Mouse (Mus musculus): ENCODE measurements around the gene Cluh.
A peak's percentile ranks its signal among the peaks of the same experiment; 100 is the strongest.

Gene Cluh

DNA sequence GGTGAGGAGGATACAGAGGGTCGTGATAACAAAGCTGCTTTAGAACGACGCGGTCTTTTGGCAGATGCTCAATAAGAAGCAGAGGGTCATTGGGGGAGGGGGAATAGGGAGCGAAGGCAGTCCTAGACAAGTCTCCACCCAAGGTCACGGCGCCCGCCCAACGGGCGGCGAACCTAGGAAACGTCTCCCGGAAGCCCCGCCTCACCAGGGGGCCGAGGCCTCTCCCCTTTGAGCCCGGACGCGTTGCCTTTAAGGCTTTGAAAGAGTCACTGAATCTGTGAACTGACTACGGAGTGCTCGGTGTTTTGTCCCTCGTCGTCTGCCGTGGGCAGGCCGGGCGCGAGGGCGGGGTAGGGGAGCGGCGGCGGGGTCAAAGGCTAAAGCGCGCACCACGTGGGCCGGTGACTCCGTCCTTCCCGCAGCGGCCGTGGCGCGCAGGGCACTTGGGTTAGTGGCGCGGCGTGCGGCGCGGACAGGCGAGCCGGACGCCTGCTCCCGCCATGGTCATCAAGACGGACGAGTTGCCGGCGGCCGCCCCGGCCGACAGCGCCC, at the start of gene Cluh:
Cluh (plus strand) TSS at position 401 of the 552 bp plus-strand sequence.
- peak; percentile 98 for DNase-seq

DNA sequence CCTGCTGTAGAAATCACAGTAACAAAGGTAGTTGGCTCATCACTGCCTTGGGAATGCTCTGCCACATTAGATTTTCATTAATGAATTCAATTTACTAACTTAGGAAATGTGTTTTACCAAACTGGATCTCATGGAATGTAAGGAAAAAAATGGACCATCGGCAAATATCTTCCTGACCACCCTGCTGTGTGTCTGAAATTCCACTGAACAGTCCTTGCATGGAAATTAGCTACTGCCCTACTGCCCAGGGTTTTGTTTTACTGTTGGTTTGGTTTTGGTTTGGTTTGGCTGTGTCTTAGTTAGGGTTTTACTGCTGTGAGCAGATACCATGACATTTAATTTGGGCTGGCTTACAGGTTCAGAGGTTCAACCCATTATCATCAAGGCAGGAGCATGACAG, 47.0 kb upstream of the Cluh start:
- DNase-seq = no peak

DNA sequence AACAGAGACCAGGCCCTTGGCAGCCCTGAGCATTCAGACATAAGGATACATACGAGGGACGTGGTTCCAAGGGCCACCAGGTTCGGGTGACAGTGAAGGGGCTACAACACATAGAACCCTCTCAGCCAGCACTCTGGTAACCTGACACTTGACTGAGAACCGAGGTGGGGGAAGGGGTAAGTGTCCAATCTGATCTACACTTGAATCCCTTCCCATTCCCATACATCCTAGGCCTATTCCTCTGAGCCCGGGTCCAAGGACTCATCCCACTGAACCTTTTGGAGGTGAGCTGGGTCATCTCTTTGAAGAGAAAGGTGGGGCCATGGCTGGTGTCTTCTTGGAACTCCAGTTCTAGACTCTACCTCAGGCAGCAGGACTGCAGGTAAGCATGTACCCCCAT, 39.2 kb upstream of the Cluh start:
- DNase-seq = no peak

DNA sequence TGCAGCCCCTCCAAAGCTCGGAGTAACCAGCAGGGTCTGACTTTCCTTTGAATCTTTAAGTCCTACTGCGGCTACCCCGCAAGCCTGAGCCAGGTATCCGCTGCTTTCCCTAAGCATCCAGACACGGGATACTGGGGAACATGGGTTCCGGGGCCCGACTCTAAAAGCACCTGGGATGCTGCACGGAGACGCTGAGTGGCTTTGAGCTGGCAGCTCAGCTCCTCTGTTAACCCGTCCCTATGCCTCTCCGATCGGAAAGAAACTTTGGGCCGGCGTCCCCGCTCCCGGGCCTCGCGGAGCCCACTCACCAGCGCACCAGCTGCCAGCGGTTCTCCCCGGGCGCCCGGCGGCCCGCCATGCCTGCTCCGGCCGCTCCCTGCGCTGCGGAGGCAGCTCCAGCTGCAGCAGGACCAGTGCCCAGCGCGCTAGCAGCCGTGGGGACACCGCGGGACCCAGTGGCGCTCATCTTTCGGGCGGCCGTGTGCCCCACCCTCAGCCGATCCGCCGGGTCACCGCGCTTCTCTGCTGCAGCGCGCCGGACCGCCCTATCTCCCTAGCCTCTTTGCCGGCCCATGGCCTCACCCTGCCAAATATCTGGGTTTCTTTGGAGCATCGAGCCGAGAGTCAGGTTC, 38.6 kb upstream of the Cluh start, which contains the start of gene Rap1gap2:
Rap1gap2 (minus strand) TSS at position 371 of the 632 bp plus-strand sequence.
- DNase-seq = no peak

DNA sequence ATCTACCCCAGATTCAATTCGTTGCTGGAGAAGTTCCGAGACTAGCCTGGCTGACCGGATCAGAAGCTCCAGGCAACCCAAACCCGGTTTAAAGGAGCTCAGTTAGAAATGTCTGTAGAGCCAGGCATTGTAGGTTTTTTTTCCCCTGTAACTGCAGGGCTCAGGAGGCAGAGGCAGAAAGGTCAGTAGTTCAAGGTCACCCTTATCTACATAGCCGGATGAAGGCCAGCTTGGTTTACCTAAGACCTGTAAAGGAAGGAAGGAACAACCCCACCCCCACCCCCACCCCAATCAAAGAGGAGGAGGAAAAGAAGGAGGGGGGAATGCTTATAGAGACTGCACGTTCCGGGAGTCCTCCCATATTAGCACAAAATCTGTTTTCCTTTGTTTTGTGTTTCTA, 37.9 kb upstream of the Cluh start:
- DNase-seq = no peak

DNA sequence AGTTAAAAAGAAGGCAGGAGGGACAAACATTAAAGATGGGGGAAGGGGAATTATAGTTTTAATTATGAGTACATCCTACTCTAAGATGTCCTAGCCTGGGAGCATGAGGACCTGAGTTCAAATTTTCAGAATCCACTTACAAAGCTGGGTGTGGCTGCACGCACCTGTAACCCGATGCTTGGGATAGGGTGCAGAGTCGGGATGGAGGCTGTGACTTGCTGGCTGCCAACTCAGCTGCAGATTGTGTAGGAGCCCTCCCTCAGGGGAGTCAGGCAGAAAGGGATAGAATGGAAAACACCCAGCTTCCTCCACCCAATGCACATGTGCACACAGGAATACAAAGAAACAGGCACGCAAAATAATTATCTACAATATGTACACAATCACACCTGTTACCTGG, 35.9 kb upstream of the Cluh start:
- no peak for DNase-seq

DNA sequence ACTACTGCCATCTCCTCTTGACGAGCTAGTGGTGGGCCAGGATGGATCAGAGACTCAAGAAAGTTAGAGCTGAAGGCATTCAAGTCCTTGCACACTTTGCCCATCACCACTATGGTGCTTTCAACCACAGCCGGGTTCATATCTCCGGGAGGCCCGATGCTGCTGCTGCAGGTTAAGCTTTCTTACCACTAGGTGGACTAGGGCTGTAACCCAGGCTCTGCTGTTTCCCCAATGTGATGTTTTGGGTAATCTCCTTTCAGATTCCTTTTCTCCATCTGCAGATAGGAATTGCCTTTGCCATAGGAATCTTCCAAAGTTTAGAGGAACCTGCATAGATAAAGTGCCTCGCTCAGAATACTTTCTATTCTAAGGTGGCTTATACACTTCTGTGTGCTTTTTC, 33.7 kb upstream of the Cluh start:
- DNase-seq = no peak

DNA sequence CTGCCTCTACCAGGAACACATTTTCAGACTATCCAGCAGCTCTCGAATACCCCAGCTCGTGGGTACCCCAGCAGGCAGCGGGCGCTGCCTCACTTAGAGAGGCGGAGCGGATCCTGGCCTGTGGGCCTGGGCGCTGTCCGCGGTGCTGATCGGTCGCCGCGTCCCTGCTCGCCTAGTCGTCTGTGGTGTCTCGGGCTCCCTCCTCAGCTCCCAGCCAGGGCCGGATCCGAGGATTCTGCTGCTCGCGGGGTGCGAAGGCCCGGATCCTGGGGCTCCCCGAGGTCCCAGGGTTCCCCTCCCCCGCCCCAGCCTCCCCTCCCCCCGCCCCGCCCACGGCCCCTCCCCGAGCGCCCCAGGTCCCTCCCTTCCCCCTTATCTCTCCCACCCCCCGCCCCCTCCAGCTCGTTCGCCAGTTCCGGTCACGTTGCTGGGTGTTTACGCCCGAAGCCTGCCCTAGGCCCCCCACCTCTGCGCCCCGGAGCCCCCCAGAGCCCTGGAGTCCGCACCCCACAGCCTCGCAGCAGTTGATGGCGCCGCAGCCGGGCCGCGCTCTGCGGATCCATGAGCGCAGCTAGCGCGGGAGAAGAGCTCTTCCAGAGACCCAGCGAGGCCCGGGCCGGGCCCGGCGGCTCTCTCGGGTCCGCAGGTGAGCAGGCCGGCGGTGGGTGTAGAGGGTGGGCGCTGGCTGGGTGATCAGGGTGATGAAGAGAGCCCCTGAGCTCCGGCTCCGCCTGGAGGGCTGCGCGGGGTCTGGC, 29.9 kb upstream of the Cluh start, which contains the start of gene Ccdc92b:
Ccdc92b (plus strand) TSS at position 405 of the 755 bp plus-strand sequence.
- DNase-seq = peak; percentile 49

DNA sequence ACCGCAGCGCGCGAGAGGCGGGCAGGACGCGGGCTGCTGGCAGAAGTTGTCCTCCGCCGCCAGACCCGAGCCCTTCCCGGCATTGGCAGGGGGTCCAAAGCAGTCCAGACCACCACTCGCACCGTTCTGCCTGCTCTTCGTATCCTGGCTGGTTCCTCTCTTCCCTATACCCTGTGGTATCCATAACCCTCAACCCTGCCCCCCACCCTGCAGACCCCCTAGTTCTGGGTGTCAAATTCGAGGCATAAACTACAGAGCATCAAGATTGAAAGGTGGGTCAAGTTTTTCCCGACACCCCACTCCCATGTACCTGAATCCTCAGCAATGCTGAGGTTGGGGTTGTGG, 29.4 kb upstream of the Cluh start:
- no peak for DNase-seq

DNA sequence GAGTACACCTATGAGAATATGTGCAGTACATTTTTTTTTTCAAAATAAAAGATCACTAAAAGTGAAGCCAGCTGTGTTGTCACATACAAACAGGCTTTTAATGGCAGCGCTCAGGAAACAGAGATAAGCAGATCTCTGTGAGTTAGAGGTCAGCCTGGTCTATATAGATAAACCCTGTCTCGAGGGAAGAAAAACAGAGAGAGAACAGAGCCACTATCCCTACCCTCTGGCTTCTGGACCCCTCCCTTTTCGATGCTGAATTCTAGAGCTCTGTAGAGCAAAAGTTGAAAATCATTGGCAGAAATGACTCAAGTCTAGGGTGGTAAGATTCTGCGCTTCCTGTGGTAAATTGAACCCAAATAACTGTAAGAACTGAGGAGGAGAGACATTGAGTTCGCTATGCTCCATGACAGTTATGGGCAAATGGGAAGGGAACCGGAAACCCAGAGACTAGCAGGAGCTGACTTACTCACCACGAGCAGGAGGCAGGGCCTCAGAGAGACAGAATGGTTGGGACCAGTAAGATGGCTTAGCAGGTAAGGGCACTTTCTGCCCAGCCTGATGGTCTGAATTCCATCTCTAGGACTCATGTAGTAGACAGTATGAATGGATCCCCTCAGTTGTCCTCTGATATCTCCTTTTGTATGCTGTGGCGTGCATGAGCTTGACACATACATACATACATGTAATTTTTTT, 27.2 kb upstream of the Cluh start:
- DNase-seq = no peak

DNA sequence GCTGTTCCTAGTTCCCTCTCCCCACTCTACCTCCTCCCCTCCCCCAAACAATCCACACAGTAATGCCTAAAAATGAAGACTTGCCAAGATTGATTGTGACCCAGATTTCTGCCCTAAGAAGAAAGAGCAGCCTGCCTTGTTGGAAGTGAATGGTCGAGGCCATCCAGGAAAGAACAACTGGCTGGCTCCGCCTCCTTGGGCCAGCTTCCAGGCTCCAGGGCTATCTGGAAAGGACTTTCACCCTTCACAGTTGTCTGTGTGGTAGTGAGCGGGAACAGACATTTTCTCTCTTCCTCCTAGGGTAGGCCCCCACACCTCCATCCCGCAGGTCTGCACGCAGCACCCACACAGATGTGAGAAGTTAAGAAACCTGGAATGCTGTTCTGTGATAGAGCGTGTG, 25.6 kb upstream of the Cluh start:
- DNase-seq = no peak

DNA sequence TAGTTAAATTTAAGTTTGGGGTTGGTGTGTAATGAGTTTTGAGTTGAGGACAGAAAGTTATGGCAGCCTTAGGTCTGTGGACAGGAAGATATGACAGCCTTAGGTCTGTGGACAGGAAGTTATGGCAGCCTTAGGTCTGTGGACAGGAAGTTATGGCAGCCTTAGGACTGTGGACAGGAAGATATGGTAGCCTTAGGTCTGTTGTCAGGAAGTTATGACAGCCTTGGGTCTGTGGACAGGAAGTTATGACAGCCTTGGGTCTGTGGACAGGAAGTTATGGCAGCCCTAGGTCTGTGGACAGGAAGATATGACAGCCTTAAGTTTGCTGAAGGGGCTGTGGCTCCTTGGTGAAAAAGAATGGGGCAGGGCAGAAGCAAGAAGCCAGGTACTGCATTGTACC, 24.0 kb upstream of the Cluh start:
- DNase-seq = no peak

DNA sequence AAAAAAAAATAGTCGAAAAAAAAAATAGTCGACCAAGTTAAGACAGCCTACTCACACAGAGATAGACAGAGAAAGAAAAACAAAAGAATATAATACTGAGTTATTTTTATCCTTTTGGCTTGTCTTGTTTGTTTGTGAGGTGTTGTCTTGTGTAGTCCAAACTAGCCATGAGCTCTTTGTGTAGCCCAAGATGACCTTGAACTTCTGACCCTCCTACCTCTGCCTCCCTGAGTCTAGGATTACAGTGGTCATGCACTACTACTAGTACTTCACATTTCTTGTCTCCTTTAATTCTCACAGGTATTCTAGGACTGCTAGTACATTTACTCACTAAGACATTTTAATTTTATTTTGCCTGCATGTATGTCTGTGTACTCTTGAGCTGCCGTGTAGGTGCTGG, 21.8 kb upstream of the Cluh start:
- no peak for DNase-seq

DNA sequence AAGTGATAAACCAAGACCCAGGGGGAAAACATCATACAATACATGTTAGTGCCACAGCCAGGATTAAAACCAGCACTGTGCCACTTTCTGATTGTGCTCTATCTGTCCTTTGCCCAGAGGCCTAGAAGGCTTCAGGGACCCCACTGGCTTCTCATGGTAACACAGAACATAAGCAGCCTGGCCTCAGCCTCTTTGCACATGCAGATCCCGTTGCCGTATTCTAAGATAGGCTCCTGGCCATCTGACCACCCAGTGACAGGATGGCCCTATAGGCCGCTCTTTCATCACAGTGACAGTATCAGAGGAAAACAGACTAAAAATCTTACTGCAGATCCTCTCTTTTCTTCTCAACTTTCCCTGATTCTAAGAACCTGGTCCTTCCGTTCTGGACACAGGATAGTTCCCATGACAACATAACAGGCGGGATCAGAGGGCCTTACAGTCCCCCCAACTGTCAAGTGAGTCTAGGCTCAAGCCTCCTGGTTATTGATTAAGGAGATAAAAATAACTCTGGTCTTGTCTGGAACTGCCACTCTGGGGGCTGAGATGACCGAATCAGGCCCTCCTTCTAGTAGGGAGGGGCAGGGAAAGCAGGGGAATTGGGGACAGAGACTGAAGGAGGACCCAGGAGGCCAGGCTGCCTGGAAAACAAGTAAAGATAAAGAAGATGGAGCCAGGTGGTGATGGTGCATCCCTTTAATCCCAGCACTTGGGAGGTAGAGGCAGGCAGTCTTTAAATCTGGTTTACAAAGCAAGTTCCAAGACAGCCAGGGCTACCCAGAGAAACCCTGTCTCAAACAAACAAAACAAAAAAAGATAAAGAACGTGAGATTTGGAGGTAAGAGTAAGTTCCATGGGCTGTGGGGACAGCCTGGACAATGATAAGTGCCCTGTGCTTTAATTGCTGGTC, 17.2 kb upstream of the Cluh start:
- no peak for DNase-seq

DNA sequence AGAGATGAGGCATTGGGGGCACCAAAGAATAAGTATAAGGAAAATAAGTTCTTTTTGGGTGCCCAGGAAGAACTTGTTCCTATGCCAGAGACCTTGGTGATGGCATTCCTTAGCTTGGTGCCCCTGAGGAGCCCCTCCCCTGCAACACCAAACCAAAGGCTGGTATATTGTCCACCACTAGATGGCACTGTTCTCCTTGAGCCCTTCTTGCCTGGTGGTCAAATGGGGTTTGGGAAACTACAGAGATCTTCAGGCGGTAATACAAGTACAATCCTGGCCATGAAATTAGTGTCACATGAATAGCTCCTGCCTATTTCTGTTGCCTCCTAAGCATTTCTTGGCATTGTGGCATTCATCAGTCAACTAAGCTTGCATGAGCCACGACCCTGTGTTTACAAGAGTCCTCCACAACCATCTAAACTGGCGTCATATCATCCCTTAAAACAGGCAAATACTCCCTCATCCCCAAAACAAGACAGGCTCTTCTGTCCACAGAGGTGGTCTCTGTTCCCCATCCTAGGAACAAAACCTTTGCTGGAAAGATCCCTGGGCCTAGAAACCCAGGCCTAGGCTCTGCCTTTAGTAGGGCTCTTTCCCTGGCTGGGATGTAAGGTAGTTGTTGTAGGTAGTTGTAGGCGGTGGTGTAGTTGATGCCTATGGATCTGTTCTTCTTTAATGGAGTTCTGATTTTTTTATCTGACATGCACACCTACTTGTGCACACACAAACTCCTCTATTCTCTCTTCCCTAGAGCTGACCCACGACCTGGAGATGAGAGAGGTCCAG, 14.6 kb upstream of the Cluh start:
- DNase-seq = peak; percentile 45

DNA sequence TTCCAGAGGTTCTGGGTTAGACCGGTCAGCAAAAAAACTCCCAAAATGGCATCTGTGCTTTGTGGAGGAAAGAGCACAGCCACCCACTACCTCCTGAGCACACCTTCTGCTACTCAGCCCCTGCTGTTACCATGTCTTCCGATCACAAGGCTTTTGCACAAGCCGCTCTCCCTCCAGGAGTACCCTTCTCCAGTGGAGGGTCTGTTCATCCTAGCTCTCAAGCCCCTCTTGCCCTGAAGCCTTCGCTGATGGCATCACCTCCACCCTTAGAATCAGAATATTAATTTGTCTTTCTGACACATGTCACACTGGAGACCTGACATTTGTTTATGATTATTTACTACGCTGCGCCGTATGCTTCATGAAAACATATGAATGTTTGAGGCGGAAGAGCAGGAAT, 11.8 kb upstream of the Cluh start:
- DNase-seq = no peak

DNA sequence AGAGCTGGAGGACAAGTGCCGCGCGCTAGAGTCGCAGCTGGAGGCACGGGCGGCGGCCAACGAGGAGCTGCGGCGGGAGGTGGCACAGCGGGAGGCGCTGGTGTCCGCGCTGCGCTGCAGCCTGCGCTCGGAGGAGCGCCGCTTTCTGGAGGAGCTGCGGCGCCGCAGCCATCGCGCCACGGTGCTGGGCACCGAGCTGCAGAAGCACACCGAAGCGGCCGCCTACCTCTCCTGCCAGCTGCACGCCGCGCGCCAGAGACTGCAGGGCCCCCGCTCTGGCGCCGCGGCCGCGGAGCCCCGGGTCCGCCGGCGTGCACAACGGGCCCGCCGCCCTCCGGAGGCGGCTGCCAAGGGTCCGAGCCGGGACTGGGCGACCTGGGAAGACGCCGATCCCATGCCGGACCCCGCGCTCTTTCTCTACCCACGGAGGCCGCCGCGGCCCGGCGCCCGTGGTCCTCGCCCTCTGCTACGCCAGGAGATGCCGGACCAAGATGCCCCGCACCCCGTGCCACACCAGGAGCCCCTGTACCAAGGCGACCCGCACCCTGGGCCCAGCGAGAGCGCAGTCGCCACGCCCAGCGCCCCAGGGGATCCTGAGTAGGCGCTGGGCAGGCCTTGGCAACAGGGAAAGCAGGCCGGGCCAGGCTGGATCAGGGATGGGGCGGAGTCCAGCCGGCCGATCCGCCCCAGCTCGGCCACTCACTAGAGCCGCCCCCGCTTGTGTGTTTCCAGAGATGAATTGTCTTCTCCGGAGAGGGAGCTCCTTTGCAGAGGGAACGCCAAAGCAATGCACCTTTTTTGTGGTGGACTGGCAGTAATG, 11.1 kb upstream of the Cluh start:
- DNase-seq = peak; percentile 74

DNA sequence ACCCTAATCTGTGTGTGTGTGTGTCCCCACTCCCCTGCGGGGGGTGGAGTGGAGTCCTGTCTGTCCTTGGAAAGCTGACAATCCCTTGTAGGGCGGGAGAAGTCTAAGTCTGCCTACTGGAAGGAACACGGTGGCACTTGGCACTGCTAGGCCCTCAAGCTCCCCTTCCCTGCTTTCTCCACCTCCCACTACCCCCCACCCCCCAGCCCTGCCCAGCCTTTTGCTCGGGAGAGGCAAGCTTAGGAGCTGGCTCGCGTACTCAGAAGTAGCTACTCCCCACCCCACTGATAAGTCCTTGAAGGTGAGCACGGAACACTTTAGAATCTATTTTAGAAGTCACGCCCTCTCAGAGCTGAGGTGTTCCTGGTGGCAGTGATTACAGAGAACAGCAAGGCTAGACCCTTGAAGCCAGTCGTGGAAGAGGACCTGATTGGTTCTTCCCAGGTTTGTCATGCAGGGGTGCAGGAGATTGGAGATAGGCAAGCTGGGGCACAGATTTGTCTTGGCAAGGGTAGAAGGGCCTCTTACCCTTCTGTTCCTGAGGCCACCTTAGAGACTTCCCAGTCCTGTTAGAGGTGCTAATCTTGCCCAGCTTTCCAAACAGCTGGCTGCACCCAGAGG, 10.4 kb upstream of the Cluh start:
- no peak for DNase-seq

DNA sequence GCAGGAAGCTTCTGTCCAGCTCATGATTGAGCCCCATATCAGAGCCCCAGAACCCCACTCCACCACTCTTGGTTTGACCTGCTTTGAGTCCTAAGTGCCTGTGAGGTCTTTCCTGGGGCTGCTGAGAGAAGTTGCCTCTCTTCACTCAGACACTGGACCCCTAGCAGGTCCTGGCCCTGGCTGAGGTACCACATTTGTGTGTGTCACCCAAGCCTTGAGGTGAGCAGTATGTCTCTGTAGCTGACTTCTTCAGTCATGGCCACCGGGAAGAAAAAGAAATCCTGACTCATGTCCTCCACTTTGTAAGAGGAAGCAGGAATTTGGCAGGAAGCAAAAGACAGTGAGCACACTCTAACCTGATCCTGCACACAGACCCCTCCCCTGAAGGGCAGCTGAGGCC, 9.7 kb upstream of the Cluh start:
- DNase-seq = no peak

DNA sequence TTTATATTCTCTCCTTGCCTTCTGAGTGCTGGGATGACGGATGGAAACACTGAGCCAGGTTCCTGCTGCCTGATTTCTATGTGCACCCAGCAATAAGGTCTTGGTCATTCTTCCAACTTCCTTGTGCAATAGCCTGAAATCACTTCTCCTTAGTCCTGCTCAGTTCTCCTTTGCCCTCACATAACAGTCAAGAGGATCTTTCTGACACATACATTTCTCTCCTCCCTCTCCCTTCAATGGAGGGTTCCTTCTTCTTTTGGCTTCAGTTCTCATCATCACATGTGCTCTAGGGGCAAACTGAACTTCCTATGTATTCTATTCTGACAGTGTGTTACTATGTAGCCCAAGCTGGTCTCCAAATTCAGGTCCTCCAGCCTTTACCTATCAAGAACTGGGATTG, 1.3 kb upstream of the Cluh start:
- peak; percentile 39 for DNase-seq

DNA sequence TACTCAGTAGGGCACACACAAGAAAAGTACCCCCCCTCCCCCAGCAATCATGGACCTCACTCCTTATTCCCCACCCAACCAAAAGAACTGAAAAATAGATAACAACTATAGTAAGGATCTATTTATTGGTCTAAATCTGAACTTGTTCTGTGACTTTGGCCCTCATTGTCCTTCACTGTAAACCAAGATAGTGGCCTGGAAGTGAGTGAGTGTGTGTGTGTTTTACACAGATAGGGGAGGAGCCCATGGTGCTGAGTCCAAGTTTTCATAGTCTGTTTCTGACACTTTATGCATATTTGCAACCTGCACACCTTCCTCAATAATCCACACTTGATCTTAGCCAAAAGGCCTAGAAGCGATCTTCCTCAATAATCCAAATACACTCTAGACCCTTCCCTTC, 619 bp upstream of the Cluh start:
- no peak for DNase-seq

Data from layer of hippocampus, adult 9-11 months (tissue).